Mouse (Mus musculus) small intestine, adult 2 months (tissue): ENCODE measurements at regions not wholly inside any gene's neighbourhood (a gene's known extent, or its start where the extent isn't known, plus 50 kb on each side); places are given as distances from the start of the nearest gene placed in this dataset.

ENCODE experiments used
- CTCF ChIP-seq: fragments of 200-500 bp; IDR thresholded peaks from 2 replicates; pipeline ENCODE4 v1.5.1; 2012; ENCODE audit warnings: low read depth, mild to moderate bottlenecking, control low read depth, inconsistent platforms, low read length, moderate library complexity, mixed read lengths; ENCODE audit not compliant: insufficient replicate concordance, insufficient read length; ENCODE audit errors: extremely low read depth
- POLR2A ChIP-seq: fragments of 200-500 bp; IDR thresholded peaks from 2 replicates; pipeline ENCODE4 v1.6.1; 2012; ENCODE audit warnings: low read depth, mild to moderate bottlenecking, control low read depth, inconsistent platforms, low read length, moderate library complexity

GRCm38 (mm10) chr17:72993626-72994025 lies 75.5 kb downstream of the Lbh start:
- TF ChIP-seq POLR2A (no peak), CTCF (no peak)
